Mouse (Mus musculus) heart, adult 10 weeks (tissue): ENCODE measurements around the gene Snx18. TPM values are rescaled to one million over a fixed set of nuclear protein-coding genes. Genes with fewer than 3 reads are reported as not detected.

Experiments
- polyA plus RNA-seq: library from polyadenylated mRNA; stranded (reverse); fragments of 350-450 nt; fragmentation: Illumina TruSeq; extraction: RNeasy Lipid Tissue Mini Kit (QIAGEN cat#74804); gene quantifications from one replicate; pipeline ENCODE4 v1.2.3, GENCODE M21; 2014; ENCODE audit warnings: low read depth, low replicate concordance

Gene Snx18
- 14.1 TPM for polyA plus RNA-seq

DNA sequence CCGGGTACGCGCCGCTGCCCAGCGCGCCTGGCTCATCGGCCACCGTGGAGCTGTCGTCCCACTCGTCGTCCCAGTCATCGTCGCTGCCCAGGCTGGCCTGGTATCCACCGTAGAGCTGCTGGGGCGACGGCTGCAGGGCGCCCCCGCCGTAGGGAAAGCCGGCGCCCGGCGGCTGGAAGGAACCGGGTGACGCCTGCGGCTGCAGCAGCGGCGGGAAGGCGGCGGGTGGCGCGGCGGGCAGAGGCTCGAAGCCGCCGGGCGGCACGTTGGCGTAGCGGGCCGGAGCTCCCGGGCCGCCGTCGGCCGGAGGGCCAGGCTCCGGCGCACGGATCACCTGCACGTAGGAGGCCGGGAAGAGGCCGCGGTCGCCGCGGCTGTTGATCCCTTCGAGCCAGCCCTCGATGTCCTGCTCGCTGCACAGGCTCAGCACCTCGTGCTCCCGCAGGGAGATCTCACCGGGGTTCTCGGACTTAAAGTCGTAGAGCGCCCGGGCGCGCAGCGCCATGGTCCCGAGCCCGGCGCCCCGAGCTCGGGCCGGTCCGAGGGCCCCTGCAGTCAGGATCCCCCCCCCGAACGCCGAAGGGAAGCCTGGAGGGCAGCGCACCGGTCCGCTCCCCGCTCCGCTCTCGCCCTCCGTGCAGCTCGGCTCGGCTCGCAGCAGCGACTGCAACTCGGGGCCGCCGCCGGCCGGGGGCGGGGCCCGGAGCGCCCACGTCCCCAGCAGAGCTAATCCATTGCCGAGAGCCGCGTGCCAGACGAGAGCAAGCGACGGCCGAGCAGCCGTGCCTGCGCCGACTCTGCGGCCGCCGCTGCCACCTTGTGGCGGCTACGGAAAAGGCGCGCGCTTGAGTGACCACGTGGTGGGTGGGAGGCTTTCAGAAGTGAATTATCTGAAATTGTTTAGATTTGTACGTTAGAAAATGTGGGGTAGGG is at the start of gene Snx18:
Gene Snx18 (minus strand): TSS at position 674 of the 933 bp plus-strand sequence.

DNA sequence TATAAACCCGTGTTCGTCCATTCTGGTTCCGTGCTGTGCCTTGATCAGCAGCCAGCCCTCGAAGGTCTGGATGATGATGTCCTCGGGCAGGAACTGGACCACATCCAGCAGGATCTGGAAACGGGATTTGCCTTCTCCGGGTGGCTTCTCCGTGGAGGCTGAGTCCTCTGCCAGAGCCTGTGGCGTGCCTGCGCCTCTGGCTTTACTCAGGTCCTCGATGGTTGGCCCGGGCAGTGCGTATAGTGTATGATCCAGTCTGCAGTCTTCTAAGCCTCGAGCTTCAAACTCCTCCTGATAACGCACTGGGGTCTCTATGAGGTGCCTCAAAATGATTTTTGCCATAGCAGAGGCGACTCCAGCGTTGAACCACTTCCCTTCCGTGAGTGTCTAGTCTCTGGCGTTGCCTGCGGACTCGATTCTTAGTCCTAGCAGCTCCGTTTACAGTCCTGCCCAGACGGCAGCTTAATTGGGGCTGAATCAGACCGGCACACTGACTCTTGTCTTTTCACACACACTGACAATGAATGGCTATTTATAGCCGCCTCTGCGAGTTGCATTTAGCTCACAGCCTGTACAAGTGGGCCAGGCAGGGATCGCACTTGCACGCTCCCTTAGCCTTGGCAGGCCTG is 44.9 kb upstream of the Snx18 start, which contains the start of gene Hspb3:
Gene Hspb3 (minus strand): TSS at position 526 of the 629 bp plus-strand sequence.

Other genes with a start within 250 kb of the Snx18 start
- gene Hspb3, start 45.1 kb upstream of the Snx18 start, polyA plus RNA-seq: 18.6 TPM
- gene Arl15, start 175.9 kb upstream of the Snx18 start, polyA plus RNA-seq: 7.1 TPM